Mouse (Mus musculus) CD4-positive, CD25-positive, alpha-beta regulatory T cell, adult 2 months (primary cell): ENCODE data around the gene Smg8.

Experiments
- DNase-seq: peaks from one replicate; pipeline ENCODE4 v3.0.0-alpha.2; 2012; ENCODE audit warnings: low read depth, low spot score

Gene Smg8

GRCm38 (mm10) chr11:87046968-87047367, 39.6 kb downstream of the Smg8 start:
- no peak for DNase-seq

DNA sequence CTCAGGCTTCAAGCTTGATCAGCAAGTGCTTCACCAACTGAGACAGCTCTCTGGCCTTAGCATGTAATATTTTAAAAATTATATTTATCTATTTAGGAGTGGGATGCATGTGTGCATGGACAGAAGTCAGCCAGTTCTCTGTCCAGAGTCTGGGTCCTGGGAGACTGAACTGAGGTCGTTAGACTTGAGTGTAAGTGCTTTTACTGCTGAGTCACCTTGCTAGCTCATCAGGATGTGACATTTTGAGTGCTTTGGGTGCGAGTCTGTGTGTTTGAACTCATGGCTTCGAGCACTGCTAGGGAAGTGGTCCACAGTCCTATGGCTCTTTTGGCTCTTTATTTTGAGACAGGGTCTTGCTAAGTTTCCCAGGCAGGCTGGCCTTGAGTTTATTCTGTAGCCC, 43.5 kb downstream of the Smg8 start:
- DNase-seq: no peak

DNA sequence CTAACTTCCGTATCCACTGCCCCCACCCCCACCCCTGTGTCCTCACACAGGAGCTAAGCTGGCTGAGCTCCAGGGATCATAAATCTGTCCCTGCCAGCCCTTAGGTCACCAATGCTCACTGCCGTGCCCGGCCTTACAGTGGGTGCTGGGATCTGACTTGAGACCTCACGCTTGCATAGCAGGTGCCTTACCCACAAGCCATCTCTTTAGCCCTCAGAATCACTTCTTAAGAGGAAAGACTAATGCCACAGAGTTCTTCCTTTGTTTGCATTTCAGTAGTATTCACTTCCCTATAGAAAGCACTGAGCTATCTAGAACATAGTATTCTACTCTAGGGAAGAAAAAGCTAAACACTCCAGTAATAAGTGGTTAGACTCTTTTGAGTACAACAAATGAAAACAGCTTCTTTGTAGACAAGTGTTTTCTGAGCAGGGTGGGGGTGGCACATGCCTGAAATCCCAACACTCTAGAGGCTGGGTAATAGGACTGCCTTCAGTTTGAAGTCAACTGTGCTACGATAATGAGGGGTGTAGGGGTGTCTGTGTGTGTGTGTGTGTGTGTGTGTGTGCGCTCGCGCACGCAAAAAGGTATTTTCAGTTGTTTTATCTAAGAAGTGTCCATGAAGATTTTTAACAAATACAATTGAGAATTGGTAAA, 47.1 kb downstream of the Smg8 start:
- no peak for DNase-seq

DNA sequence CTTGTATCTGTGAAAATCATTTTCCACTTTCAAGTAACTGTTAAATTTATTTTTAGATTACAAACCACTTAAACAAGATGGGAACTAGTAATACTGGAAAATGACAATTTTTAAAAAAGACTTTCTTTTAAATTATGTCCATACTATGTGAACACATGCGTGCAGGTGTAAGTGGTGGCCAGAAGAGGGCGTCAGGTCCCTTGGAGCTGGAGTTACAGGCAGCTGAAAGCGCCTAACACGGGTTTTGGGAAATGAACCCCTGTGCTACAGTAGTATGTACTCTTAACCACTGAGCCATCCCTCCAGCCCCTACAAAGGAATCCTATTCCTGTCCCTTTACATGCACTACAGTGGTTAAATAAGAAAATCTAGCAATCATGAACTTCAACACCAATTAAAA, 50.4 kb downstream of the Smg8 start:
- DNase-seq: no peak

DNA sequence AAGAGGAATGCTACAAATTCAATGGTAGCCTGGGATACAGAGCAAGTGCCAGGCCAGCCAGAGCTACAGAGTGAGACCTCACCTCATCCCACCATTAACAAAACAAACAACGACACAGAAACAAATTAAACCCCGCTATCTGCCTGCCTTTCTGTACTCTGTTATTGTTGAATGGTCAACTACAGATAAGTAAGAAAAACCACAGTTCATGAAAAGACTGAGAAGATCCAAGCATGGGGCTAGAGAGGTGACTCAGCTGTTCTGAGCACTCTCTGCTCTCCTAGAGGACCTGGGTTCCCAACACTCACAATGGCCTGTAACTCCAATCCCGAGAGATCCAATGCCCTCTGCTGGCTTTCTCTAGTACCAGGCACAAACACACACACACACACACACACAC, 58.4 kb downstream of the Smg8 start:
- DNase-seq: no peak
